Comparison of ENCODE assay signal across 9 mouse cellular contexts in the genomic region with DNA sequence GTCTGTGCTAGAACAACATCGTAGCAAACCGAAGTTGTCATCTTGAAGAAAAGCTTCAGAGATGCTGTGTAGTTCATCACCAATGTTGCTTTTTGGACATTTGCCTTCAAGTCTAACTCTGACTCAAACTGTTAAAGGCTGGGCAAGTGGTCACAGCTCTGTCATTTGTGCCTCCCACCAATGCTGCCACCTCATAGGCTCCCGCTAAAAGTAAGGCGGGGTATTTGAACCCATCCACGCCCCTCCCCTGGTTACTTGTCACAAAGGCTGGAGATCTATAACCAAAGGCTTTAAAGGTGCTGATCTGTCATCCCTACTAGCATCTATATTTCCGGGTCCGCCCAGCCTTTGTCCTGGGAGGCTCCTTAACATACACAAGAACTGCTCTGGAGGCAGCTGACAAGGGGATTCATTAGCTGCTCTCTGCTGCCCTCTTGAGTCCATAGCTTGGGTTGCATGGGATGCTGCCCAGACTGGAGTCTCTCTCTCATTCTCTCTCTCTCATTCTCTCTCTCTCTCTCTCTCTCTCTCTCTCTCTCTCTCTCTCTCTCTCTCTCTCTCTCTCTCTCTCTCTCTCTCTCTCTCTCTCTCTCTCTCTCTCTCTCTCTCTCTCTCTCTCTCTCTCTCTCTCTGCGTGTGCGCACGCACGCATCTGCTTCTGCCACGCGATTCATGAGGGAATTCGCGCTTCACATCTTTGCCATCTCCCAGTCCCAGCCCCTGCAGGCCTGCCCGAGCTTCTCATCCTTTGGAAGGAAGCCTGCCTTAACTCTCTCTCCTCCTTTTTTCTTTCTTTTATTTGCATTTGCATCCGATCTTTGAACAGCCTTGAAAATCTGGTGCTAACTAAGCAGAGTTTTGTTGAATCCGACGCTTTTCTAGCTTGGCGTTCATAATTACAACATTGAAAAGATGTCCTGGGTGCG. TPM values are rescaled to one million over a fixed set of nuclear protein-coding genes. Genes with fewer than 3 reads are reported as not detected.
DNase-seq lines count a peak whose midpoint lies in the region; ATAC-seq and TF ChIP-seq lines count a peak whose summit lies in the region.
"Had no signal": no experiment of that assay in that cellular context is flagged by ENCODE, and none has a peak within 500 bp of the region (broad histone marks: within the 10 kb centered on the region; RNA-seq: fewer than 3 reads in every experiment).

No protein-coding gene starts in this region.

- 0 out of 2 replicates have a peak overlapping the region, but pooled peaks have one; percentile 26 for H3K4me2 ChIP-seq in forebrain, embryonic 11.5 days (ENCODE audit: low read depth, low read length, severe bottlenecking)
- peak overlapping the region; percentile 30; the same call in 1 of the 2 replicates for H3K4me2 ChIP-seq in heart, postnatal 0 days (ENCODE audit: low read depth, low read length)

- H3K27me3 ChIP-seq in E14TG2a.4 (ENCODE audit: insufficient read depth, low read length) = no peaks in the 10 kb centered on the region
- no peaks in the 10 kb centered on the region for H3K27me3 ChIP-seq in forebrain, embryonic 11.5 days (ENCODE audit: control insufficient read depth, insufficient read depth, low read length)
- H3K27me3 ChIP-seq in heart, postnatal 0 days (ENCODE audit: control insufficient read depth, insufficient read depth, low read length) = no peaks in the 10 kb centered on the region

- peak; percentile 80 for DNase-seq in c-Kit-positive CD71-negative TER-119-negative erythroid progenitor cells, embryonic 14.5 days (ENCODE audit: low read depth)
- peak; percentile 92 for DNase-seq in forebrain, embryonic 11.5 days (ENCODE audit: low spot score)
- DNase-seq in heart, postnatal 0 days (ENCODE audit: low spot score) = peak; percentile 72
- DNase-seq in kidney, postnatal 4 days = peak; percentile 88 to 90
- DNase-seq in lung, adult 18-20 months = peak; percentile 53 to 65
- DNase-seq in testis, postnatal 14 days (ENCODE audit: low spot score) = peak; percentile 63

- H3K36me3 ChIP-seq in E14TG2a.4 (ENCODE audit: insufficient read depth, low read length) = no peaks in the 10 kb centered on the region
- H3K36me3 ChIP-seq in forebrain, embryonic 11.5 days (ENCODE audit: control insufficient read depth, insufficient read depth, low read length) = no peaks in the 10 kb centered on the region
- H3K36me3 ChIP-seq in heart, postnatal 0 days (replicated peaks; ENCODE audit: control insufficient read depth, insufficient read depth, low read length) = no peaks in the 10 kb centered on the region

- peaks cover 14% of the 10 kb centered on the region for H3K9me3 ChIP-seq in E14TG2a.4 (ENCODE audit: low read length)
- H3K9me3 ChIP-seq in forebrain, embryonic 11.5 days (ENCODE audit: control insufficient read depth, low read length) = peaks cover 2% of the 10 kb centered on the region; the same call in 1 of the 2 replicates
- H3K9me3 ChIP-seq in heart, postnatal 0 days (replicated peaks; ENCODE audit: control insufficient read depth, low read length) = no peaks in the 10 kb centered on the region

- no peak for TF ChIP-seq EP300 in heart, postnatal 0 days (IDR thresholded peaks at IDR 0.05; ENCODE audit: low read depth)

- H3K4me3 ChIP-seq in E14TG2a.4 (replicated peaks; ENCODE audit: low read length) = no peak overlapping the region
- H3K4me3 ChIP-seq in forebrain, embryonic 11.5 days (ENCODE audit: low read depth, low read length) = no peak overlapping the region
- no peak overlapping the region for H3K4me3 ChIP-seq in heart, postnatal 0 days (ENCODE audit: low read depth, low read length)

- TF ChIP-seq CTCF in E14TG2a.4 (conservative IDR thresholded peaks at IDR 0.05; ENCODE audit: low read length) = peak; percentile 63
- TF ChIP-seq CTCF in heart, postnatal 0 days (IDR thresholded peaks at IDR 0.05; ENCODE audit: low read depth) = peak; percentile 78

- 56% methylated on average over 21 of the region's 21 CpGs for WGBS in forebrain, embryonic 11.5 days
- 48% methylated on average over 21 of the region's 21 CpGs for WGBS in heart, postnatal 0 days

- peaks cover 27% of the 10 kb centered on the region for H3K4me1 ChIP-seq in E14TG2a.4 (replicated peaks; ENCODE audit: low read depth, low read length)
- no peaks in the 10 kb centered on the region for H3K4me1 ChIP-seq in forebrain, embryonic 11.5 days (replicated peaks; ENCODE audit: control insufficient read depth, insufficient read depth, low read length)
- no peaks in the 10 kb centered on the region for H3K4me1 ChIP-seq in heart, postnatal 0 days (ENCODE audit: control insufficient read depth, insufficient read depth)

- no peak overlapping the region for H3K27ac ChIP-seq in forebrain, embryonic 11.5 days (ENCODE audit: low read depth, low read length)
- no peak overlapping the region for H3K27ac ChIP-seq in heart, postnatal 0 days (ENCODE audit: low read depth)
- H3K27ac ChIP-seq: macrophage had no signal

- ATAC-seq in forebrain, embryonic 11.5 days (replicated peaks; ENCODE audit: low FRiP score) = peak; percentile 70
- ATAC-seq in heart, postnatal 0 days (ENCODE audit: insufficient read depth, low read depth) = peak; percentile 76
- ATAC-seq in neutrophil, adult 5-6 weeks (ENCODE audit: extremely low read depth, insufficient number of reproducible peaks, low FRiP score, poor library complexity, severe bottlenecking) = peak; percentile 82

- H3K9ac ChIP-seq in forebrain, embryonic 11.5 days (ENCODE audit: low read length) = peak overlapping the region; percentile 44; the same call in 1 of the 2 replicates
- no peak overlapping the region for H3K9ac ChIP-seq in heart, postnatal 0 days (replicated peaks; ENCODE audit: low read depth, low read length)

RNA-seq across cellular contexts. Expression of a gene that starts 17.7 kb away (rescaled TPM):
- polyA plus RNA-seq in forebrain, embryonic 11.5 days (2014; fragmentation: Nextera tagmentation; extraction: Ambion mirVana) = 697 and 773 TPM in 2 replicates
- total RNA-seq in heart, postnatal 0 days (2014; rRNA removed; ENCODE audit: low replicate concordance) = 208 and 210 TPM in 2 replicates
- 384 and 393 TPM in 2 replicates for polyA plus RNA-seq in heart, postnatal 0 days (2015; fragmentation: Nextera tagmentation; extraction: Ambion mirVana)
- total RNA-seq in neutrophil, adult 5-6 weeks (2017) = 539 and 559 TPM in 2 replicates

RNA-seq across cellular contexts. Expression of a gene that starts 19.4 kb away (rescaled TPM):
- not detected in 2 replicates for polyA plus RNA-seq in forebrain, embryonic 11.5 days (2014; fragmentation: Nextera tagmentation; extraction: Ambion mirVana)
- total RNA-seq in heart, postnatal 0 days (2014; rRNA removed; ENCODE audit: low replicate concordance) = not detected in 2 replicates
- 0.16 TPM in 1 of 2 replicates, not detected in the other for polyA plus RNA-seq in heart, postnatal 0 days (2015; fragmentation: Nextera tagmentation; extraction: Ambion mirVana)
- total RNA-seq in neutrophil, adult 5-6 weeks (2017) = not detected in 2 replicates
- polyA plus RNA-seq: macrophage had no signal

RNA-seq across cellular contexts. Expression of a gene that starts 36.2 kb away (rescaled TPM):
- 30.2 and 33.3 TPM in 2 replicates for polyA plus RNA-seq in forebrain, embryonic 11.5 days (2014; fragmentation: Nextera tagmentation; extraction: Ambion mirVana)
- 12.3 and 40.9 TPM in 2 replicates for total RNA-seq in heart, postnatal 0 days (2014; rRNA removed; ENCODE audit: low replicate concordance)
- 18.5 and 19.3 TPM in 2 replicates for polyA plus RNA-seq in heart, postnatal 0 days (2015; fragmentation: Nextera tagmentation; extraction: Ambion mirVana)
- total RNA-seq in neutrophil, adult 5-6 weeks (2017) = 48.7 and 49.0 TPM in 2 replicates

RNA-seq across cellular contexts. Expression of a gene that starts 36.3 kb away (rescaled TPM):
- polyA plus RNA-seq in forebrain, embryonic 11.5 days (2014; fragmentation: Nextera tagmentation; extraction: Ambion mirVana) = 43.0 and 46.5 TPM in 2 replicates
- 8.5 and 13.9 TPM in 2 replicates for total RNA-seq in heart, postnatal 0 days (2014; rRNA removed; ENCODE audit: low replicate concordance)
- polyA plus RNA-seq in heart, postnatal 0 days (2015; fragmentation: Nextera tagmentation; extraction: Ambion mirVana) = 6.5 and 7.7 TPM in 2 replicates
- total RNA-seq in neutrophil, adult 5-6 weeks (2017) = 29.2 and 34.4 TPM in 2 replicates

RNA-seq across cellular contexts. Expression of a gene that starts 54.9 kb away (rescaled TPM):
- 4.4 and 4.8 TPM in 2 replicates for polyA plus RNA-seq in forebrain, embryonic 11.5 days (2014; fragmentation: Nextera tagmentation; extraction: Ambion mirVana)
- total RNA-seq in heart, postnatal 0 days (2014; rRNA removed; ENCODE audit: low replicate concordance) = not detected in 2 replicates
- polyA plus RNA-seq in heart, postnatal 0 days (2015; fragmentation: Nextera tagmentation; extraction: Ambion mirVana) = not detected in 2 replicates
- total RNA-seq in neutrophil, adult 5-6 weeks (2017) = not detected in 2 replicates
- polyA plus RNA-seq: macrophage had no signal
